Mouse (Mus musculus) liver, embryonic 14.5 days (tissue): ENCODE measurements at regions not wholly inside any gene's neighbourhood (a gene's known extent, or its start where the extent isn't known, plus 50 kb on each side); places are given as distances from the start of the nearest gene placed in this dataset.

Source experiments
- CTCF ChIP-seq: IDR thresholded peaks from 2 replicates; pipeline ENCODE4 v1.5.1; 2016; ENCODE audit warnings: antibody characterized with exemption, low read depth, control low read depth
- EP300 ChIP-seq: IDR thresholded peaks from 2 replicates; pipeline ENCODE4 v1.6.1; 2016; ENCODE audit warnings: antibody characterized with exemption, low read depth

- TF ChIP-seq CTCF (no peak), EP300 (no peak)
These were observed 312.2 kb upstream of the Sphkap start for GRCm38 (mm10) chr1:83720166-83720565.
